Mouse (Mus musculus): ENCODE results near the gene Zfp219.
A peak's percentile ranks its signal among the peaks of the same experiment; 100 is the strongest.
"Not testable (repeated sequence)": the region's sequence is repeated elsewhere in the genome, so short reads cannot be mapped to it uniquely, and the experiment has no call there.

The Zfp219 gene

GRCm38 (mm10) chr14:52020486-52021137 is at the start of gene Zfp219:
Gene Zfp219 (minus strand): TSS chr14:52020733.
- peak; percentile 76 for DNase-seq (ENCODE audit: low read depth, low spot score)

DNA sequence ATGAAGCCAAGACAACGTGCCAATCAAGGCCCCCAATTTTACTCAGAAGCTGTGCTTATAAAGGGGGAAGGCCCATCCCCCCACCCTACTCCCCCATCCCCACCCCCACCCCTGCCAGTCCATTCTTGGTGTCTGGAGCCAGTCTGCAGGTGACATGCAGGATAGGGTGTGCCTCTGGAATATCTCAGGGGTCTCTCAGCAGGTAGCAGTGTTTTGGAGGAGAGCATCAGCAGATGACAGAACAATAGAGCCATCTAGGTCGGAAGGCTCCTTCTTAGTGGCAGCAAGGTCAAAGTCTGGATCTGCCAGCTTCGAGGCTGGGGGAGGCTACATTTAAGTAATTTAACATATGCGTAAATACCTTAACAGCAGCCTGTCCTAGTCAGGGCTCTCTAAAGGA is 45.6 kb upstream of the Zfp219 start:
- DNase-seq (ENCODE audit: low read depth, low spot score): no peak

- no peak for DNase-seq (ENCODE audit: low read depth, low spot score)
These were observed 41.3 kb upstream of the Zfp219 start for GRCm38 (mm10) chr14:52061798-52062197.

DNA sequence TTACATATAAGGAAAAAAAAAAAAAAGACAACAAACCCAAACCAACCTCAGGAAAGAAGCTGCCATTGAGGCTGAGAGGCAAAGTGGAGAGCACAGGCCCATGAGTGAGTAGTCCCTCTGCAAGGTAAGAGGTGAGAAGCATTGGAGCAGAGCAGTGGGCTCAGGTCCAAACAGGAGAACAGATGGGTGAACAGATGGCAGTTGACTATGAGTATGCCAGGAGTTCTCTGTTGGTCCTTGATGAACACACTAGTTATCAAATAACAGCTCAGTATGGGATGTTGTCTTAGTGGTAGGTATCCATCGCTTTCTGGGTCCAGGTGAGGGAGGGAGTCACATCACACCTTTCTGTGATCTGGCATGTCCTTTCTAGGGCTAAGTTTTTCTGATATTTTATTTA is 40.3 kb upstream of the Zfp219 start:
- no peak for DNase-seq (ENCODE audit: low read depth, low spot score)

GRCm38 (mm10) chr14:52059982-52060381 is 39.4 kb upstream of the Zfp219 start:
- DNase-seq (ENCODE audit: low read depth, low spot score): no peak

- not testable (repeated sequence) for DNase-seq (ENCODE audit: low read depth, low spot score)
These were observed 32.2 kb upstream of the Zfp219 start for GRCm38 (mm10) chr14:52052720-52053119.

- DNase-seq (ENCODE audit: low read depth, low spot score): no peak
These were observed 25.5 kb upstream of the Zfp219 start for GRCm38 (mm10) chr14:52045966-52046565.

DNA sequence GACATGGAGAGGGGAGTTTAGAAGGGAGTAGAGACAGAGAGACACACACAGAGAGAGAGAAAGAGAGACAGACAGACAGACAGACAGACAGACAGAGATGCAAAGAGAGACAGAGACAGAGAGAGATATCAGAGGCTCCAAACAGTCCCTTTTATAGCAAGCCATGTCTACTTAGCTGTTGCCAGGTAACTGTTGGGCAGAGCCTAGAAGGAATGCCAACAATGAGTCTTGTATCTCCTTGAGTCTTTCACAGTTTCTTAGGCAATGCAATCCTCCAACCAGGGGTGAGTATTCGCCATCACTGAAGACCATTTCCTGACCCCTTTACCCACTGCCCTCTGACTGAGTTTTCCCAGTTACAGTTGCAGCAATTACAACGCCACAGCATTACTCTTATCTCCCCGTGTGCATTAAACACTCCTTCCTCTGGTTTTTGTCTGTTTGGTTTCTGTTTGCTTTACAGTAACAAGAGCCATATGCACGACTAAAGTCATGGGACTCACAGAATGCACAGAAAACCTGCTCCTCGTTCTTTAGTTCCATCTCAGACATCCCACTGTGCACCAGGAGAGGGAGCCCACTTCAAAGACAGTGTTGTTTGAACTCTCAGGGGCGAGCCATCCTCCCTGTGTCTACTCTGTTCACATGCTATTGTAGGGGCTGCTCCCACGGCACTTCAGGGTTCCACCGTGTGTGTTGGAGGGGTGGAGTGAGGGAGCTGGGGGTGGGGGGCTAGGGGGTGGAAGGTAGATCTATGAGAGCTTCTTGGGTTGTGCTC is 24.6 kb upstream of the Zfp219 start:
- no peak for DNase-seq (ENCODE audit: low read depth, low spot score)

DNA sequence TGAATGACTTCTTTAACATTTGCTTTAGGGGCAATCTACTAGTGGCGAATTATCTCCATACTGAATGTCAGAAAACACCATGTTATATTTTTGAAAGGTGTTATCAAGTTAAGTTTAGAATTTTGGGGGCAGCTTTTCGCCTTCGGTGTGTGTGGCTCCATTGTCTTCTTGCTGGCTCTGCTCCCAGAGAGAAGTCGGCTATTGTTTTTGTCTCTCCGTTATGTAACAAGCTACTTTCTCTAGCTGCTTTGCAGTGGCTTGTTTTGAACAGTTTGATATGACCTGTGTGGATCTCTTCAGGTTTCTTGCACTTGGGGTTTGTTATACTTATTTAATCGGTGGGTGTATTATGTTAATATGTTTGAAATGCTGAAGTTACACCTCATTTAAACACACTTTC is 22.9 kb upstream of the Zfp219 start:
- no peak for DNase-seq (ENCODE audit: low read depth, low spot score)

- not testable (repeated sequence) for DNase-seq (ENCODE audit: low read depth, low spot score)
These were observed 21.8 kb upstream of the Zfp219 start, which contains the start of gene Olfr221 for GRCm38 (mm10) chr14:52042359-52042758. Gene Olfr221 (minus strand): TSS chr14:52042459.

GRCm38 (mm10) chr14:52039332-52039731 is 18.8 kb upstream of the Zfp219 start:
- no peak for DNase-seq (ENCODE audit: low read depth, low spot score)

DNA sequence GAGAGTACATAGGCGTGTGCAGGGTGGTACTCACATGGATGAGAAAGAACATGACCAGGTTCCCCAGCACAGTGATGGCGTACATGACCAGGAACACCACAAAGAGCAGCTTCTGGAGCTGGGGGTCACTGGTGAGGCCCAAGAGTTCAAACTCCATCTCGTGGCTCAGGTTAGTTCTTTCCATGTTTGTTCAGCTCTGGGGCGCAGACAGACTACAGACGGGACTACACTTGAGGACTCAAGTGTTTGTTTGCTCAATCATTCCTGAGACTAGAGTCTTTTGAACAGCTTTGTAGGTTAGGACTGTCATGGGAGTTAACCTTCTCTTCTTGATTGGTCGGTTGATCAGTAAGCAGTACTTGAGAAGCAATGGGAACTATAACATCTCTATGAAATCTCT is 15.4 kb upstream of the Zfp219 start:
- DNase-seq (ENCODE audit: low read depth, low spot score): no peak

GRCm38 (mm10) chr14:52026342-52026741 is 5.8 kb upstream of the Zfp219 start:
- no peak for DNase-seq (ENCODE audit: low read depth, low spot score)

DNA sequence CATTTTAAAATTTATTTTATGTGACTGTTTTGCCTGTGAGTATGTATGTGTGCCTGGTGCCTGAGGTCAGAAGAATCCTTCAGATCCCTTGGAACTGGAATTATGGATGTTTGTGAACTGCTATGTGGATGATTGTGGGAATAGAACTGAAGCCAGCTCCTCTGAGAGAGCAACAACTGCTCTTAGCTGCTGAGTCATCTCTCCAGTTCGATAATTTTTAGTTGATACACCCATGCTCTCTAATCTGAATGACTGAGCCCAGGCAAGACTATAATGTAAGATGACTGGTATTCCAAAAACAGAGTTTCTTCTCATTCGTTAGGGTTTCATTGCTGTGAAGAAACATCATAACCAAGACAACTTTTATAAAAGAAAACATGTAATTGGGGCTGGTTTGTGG is 3.6 kb upstream of the Zfp219 start:
- no peak for DNase-seq (ENCODE audit: low read depth, low spot score)

DNA sequence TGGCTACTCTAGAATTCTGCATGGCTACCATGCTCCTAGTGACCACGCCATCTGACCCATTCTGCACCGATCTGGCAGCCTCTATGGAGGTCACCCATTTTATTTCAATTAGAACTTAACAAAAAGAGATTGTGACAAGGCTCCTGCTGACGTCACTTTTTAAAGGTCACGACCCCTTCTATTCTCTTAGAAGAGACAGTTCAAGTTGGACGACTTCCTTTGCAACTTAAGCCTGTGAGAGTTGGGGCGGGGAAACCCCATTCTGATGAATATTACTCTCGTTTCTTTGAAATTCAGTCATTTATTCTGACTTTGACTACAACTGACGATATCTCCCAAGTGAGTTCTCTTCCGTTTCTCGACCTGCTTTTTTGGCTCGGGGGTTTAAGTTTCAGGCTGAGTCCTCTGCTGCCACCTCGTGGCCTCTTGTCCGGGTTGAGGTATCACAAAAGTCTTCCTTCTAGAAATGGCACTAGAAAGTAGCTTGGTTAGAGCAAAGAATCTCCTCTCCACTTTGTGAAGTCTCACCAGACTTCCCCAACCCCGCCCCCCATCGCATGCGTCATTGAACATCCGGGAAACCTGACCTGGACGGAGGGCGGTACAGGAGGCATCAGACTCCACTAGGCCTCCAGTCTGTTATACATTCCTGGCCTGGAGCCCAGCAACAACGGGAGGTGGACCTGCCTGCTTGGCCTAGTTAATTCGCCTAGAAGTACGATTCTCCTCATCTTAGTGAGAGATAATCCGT is 2.4 kb upstream of the Zfp219 start:
- DNase-seq (ENCODE audit: low read depth, low spot score): peak; percentile 93

DNA sequence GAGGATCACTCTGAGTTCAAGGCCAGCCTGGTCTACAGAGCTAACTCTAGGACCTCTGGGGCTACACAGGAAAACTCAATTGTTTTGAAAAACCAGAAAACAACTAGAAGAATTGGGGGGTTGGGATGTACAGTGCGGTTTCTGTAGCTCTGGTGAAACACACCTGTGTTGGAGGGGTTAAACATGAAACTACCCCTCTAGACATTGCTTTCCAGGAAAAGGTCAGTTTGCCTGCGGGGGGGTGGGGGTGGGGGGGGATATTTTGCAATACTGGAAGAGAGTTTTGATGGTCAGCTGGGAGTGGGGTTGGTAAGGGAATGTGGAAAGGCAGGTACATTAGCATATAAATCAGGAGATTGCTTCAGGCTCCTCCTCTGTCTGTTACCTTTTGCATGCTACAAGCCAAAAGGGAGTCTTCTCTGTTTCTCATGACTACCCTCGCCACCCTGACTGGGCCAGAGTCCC is 1.7 kb upstream of the Zfp219 start:
- DNase-seq (ENCODE audit: low read depth, low spot score): no peak

- DNase-seq (ENCODE audit: low read depth, low spot score): no peak
These were observed 1.2 kb upstream of the Zfp219 start for GRCm38 (mm10) chr14:52021568-52022212.

DNA sequence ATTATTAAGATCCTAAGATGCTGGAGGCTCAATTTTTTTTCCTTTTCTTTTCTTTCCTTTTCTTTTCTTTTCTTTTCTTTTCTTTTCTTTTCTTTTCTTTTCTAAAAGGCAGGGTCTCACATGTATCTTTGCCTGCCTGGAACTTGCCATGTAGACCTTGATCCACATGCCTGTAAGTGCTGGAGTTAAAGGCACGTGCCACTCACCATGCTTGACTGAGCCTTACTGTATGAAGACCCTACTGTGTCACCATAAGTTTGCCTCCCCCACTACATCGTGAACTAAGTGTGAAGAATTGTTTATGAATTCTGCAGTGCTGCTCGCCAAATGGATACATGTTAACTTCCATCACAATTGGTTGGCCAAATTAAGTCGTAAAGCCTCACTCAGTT is 601 bp upstream of the Zfp219 start:
- no peak for DNase-seq (ENCODE audit: low read depth, low spot score)

GRCm38 (mm10) chr14:52019590-52020340 is 768 bp downstream of the Zfp219 start:
- peak; percentile 96 for DNase-seq (ENCODE audit: low read depth, low spot score)

GRCm38 (mm10) chr14:52019051-52019589 is 1.4 kb downstream of the Zfp219 start:
- DNase-seq (ENCODE audit: low read depth, low spot score): no peak
